Mouse (Mus musculus): ENCODE results near the gene Pacsin1.
"Not testable (repeated sequence)": the region's sequence is repeated elsewhere in the genome, so short reads cannot be mapped to it uniquely, and the experiment has no call there.

Gene Pacsin1

DNA sequence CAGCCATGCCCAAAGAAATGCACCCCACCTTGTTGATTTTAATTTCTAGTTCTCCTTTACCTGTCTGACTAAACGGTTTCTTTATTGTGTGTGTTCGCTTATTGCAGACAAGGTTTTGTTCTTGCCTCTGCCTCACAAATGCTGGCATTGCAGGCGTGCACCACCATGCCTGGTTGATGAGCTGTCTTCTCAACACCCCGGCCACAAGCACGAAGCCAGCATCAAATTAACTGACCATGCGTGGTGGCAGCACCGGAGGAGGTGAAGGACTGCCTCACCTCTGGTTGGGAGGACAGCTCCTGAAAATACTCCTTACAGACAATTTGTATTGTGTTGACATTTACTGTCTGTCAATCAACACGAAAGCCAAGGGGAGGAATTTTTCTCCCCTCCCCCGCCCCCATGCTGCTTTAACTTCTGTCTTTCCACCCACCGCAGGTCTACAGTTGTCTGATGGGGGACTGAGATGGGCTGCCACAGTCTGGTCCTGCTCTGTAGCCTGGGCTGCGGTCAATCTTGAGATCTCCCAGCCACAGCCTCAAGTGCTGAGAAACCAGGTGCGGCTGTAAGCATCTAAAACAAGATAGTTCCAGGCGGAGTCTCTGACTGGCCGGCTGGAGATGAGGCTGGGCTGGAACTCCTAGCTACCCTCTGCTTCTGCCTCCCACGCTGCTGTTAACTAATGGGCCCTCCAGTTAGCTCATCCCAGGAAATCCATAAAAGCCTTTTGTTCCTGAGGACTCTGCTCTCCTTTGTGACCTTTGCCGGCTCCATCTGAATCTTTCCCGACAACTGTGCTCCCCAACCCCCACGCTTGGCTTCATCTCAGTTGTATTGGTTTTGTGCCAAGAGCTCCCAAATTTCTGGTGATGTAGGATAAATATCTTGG is 18.9 kb upstream of the Pacsin1 start, which contains the start of gene Rps10:
TSS of gene Rps10 (minus strand) at position 538 of the 889 bp plus-strand sequence.
- no peak for DNase-seq (ENCODE audit: low spot score)

DNA sequence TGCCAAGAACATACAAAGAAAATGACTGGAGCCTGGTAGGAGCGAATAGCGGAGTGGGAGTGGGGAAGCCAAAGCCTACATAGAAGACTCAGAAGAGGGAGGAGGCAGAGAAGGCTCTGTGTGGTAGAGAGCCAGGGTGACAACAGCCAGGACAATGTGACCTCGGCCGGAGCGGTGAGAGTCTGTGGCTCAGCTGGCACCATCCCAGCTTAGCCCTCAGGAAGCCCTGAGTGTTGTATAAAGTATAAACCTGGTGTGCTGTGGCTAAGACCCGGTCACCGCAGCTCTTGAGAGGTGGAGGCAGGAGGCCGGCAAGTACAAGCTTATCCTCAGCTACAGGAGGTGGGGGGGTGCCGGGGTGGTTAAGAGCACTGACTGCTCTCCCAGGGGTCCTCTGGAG is 18.0 kb upstream of the Pacsin1 start:
- DNase-seq (ENCODE audit: low spot score), result no peak

DNA sequence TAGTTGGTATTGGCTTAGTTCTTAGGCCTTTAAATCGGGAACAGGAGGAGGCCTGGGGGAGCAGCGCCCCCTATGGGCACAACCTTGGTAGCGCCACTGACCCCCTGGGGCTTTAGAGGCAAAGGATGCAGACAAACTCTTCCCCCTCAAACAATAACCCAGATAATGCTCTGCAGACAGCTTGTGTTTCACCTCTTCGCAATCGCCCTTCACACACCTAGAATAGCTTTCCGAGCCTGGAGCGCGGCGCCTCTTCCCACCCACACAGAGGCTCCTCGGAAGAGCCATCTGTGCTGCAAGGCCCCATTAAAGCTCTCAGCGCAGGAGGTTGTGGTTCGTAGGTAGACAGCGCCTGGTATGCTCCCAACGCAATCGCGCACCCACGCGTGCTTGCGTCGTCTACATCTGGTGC is 16.4 kb upstream of the Pacsin1 start:
- no peak for DNase-seq (ENCODE audit: low spot score)

DNA sequence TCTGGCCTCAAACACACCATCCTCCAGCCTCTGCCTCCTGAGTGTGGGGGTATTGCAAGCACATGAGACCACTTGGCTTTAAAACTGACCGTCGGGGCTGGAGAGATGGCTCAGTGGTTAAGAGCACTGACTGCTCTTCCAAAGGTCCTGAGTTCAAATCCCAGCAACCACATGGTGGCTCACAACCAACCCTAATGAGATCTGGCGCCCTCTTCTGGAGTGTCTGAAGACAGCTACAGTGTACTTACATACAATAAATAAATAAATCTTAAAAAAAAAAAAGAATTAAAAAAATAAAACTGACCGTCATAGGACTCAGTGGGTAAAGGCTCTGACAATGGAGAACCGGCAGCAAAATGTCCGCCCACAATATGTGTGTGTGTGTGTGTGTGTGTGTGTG is 15.5 kb upstream of the Pacsin1 start:
- not testable (repeated sequence) for DNase-seq (ENCODE audit: low spot score)

DNA sequence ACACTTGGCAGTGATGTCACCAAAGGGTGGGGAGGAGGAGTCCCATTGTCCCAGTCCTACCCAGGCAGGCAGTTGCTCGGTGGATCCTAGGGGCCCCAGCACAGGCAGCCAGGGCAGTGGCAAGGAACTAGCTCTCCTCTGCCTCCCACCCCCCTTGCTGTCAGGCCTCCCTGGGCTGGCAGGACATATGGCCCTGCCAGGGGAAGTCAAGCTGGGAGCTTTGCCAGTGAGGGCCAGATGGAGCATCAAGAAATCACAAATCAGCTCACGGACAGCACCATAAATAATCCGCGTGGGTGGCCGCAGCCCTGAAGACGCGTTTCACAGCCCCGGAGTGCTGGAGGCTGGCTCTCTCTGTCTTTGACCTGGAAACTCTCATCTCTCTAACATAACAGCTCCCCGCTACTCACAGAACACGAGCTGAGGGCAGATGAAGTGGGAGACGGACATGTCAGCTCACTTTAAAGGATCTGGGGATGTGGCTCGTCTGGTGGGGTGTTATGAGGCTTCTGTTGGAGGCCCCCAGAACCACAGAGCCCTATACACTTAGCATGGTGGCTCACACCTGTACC is 12.7 kb upstream of the Pacsin1 start:
- DNase-seq (ENCODE audit: low spot score), result no peak

DNA sequence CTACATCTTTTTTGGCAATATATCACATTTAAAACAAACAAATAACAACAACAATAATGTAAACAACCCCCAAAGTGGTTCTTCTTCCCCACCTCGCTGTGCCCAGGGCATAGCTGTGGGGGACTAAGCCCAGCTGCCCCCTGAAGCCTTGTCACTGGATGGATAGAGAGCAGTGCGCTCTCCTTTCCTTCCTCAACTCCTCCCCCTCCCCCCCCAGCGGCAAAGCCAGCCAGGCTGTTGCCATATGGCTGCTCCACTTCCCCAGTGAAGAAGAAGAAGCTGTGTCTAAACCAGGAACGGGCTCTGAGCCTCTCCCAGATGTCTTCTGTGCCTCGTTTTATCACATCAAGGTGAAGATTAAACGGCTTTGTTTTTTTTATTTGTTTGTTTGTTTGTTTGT is 12.2 kb upstream of the Pacsin1 start:
- no peak for DNase-seq (ENCODE audit: low spot score)

DNA sequence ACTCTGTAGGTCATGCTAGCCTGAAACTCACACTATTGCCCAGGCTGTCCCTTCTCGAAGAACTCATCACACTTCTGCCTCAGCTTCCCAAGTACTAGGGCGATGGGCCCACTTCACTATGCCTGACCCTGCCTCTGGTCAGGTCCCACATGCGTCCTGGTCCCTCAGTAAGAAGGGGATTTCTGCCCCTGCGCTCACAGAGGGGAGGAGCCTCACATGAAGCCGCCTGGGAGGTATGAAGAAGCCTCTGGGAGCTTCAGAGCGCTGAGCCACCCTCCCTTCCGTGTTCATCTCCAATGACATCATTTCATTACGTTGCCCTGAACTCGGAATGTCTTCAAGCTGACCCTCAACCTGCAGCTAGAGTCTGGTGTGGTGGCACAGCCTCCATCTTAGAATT is 11.6 kb upstream of the Pacsin1 start:
- DNase-seq (ENCODE audit: low spot score), result no peak

DNA sequence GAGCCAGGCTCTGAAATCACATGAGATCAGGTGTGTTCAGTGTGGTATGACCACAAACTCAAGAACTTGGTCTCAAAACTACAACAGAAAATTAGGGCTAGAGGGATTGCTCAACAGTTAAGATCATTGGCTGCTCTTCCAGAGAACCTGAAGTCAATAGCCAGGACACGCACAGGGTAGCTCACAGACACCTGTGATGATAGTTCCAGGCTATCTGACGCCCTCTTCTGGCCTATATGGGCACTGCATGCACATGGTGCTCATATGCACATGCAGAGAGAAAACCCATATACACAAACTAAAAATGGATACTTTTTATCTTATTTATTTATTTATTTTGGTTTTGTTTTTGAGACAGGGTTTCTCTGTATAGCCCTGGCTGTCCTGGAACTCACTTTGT is 10.7 kb upstream of the Pacsin1 start:
- no peak for DNase-seq (ENCODE audit: low spot score)

DNA sequence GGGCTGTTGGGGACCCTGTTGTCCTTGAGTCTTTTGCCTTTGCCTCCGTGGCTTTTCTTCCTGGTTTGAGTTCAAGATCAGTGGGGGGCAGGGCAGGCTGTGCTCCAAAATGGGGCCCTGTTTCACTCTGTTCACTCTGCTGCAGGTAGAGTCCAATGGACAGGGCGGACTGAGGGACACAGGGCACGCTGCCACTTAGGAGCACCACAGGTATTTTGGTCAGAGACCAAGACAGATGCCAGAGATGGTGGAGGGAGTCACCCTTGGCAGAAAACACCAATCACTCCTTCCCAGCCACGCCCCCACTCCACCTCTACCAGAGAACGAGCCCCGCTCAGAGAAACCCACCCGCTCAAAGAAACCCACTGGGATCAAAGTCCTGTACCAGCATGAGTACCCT is 9.5 kb upstream of the Pacsin1 start:
- DNase-seq (ENCODE audit: low spot score), result no peak

DNA sequence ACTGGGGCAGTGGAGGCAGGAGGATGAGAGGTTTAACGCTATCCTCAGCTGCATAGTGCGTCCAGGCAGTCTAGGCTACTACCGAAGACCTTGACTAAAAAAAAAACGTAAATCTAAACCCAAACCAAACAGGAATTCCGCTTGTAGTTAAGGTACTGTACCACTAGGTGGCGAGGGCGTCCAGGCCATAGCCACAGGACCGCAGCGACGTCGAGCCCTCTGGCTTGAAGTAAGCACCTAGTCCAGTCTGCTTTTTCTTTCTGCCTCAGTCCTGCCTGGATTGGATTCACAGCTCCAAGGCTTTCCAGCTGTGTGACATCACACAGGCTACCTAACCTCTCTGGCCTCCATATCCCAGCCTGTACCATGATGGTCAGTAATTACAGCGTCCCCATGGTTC is 5.1 kb upstream of the Pacsin1 start:
- peak; percentile 68 for DNase-seq (ENCODE audit: low spot score)

DNA sequence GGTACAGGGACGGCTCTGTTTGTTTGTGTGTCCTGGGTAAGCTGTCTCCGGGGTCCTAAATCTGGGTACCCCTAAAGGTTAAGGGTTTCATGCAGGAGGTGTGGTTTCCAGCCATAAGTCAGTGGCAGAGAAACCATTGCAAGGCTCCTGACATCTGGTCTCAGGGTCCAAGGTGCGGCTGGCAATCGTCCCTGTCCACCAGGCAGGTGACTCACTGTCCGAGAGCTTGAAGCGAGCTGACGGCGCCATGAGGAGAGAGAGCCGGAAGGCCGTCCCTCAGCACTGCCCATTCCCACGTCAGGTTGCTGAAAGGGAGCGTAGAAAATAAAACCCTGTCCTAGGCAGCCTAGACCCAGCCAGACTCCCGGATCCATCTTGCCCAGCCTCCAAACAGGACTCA is 4.7 kb upstream of the Pacsin1 start:
- no peak for DNase-seq (ENCODE audit: low spot score)

DNA sequence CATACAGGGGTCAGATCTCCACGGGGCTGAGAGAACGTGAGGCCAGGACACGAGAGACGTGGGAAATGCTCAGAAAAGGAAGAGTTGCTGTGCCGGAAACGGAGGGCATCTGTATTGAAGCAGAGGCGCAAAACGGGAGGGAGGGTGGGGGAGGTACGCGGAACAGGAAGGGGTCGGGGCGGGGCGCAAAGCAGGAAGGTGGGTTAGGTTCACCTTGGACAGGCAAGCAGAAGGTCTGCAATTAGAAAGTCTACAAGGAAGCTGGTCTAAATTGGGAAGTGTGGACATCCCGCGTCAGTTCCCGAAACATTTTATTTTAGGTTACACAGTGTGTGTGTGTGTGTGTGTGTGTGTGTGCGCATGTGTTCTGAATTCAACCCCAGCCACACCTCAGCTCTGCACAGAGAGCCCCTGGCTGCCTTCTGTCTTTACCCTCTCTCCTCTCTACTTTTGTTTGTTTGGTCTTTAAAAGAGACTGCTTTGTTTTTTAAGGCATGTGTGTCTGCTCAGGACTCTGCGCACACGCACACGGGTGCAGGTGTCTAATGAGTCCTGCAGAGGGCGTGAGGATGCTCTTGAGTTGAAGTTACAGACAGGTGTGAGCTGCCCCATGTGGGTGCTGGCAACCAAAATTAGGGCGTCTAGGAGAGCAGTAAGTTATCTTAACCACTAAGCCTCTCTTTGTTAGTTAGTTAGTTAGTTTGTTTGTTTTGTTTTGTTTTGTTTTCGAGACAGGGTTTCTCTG is 3.1 kb upstream of the Pacsin1 start:
- no peak for DNase-seq (ENCODE audit: low spot score)

DNA sequence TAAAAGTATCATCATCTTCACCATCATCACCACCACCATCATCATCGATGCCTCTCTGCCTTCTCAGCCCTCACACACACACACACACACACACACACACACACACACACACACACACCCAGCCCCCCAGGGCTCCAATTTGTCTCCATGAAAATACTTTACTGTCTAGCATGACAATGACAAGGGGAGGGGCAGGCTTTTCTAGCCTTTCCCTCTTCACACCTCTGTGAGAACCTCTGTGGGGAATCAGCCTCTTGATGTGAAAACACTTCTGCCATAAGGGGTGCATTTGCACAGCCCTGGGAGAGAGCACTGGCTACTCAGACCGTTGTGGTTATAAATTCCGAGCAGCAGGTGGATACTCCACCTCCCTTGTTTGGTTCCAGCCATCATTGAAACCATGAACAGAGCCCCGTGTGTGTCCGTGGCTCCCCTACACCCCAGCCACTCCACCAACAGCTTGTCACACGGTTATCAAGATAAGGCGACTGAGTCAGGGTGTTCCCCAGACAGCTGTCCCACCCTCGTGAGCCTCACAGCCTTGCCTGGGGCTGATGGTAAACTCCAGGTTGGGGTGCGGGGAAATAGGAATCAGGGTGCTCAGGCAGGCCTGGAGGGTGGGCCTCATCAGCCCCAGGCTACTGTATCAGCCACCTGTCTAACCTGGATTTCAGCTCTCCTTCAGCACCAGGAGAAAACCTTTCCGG is 1.9 kb upstream of the Pacsin1 start:
- DNase-seq (ENCODE audit: low spot score), result no peak

DNA sequence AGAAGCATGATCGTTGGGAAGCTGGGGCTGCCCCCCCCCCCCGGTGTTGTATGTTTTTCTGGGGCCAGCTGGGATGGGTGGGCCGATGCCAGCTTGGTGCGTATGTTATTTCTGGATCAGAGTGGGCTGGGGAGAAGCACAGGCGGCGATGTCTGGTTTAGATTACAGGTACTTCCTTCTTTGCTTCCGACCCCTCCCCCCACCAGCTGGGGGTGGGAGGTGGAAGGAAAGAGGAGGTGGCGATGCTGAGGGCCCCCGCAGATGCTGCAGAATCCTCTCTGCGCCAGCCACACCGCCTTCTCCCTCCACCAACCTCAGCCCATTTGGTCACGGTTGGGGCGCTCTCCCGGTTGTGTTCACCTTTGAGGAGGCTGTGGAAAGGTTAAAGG is 696 bp downstream of the Pacsin1 start:
- DNase-seq (ENCODE audit: low spot score), result no peak

DNA sequence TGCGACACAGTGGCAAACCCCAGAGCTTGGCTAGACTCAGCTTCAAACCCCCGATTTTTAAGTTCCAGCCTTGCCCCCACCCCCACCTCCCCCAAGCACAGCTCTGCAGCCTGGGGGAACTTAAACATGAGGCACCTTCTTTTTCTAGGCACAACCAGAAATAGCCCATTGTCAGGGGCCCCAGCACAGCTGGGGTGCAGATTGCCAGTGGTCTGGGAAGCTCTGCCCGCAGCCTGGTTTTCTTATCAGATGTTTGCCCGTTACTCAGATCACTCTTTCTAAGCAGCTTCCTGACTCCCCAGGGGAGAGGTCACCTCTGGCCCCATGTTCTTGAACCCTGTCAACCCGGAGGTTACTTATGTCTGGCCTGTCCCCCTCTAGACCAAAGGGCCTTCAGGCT is 1.1 kb downstream of the Pacsin1 start:
- DNase-seq (ENCODE audit: low spot score), result no peak

DNA sequence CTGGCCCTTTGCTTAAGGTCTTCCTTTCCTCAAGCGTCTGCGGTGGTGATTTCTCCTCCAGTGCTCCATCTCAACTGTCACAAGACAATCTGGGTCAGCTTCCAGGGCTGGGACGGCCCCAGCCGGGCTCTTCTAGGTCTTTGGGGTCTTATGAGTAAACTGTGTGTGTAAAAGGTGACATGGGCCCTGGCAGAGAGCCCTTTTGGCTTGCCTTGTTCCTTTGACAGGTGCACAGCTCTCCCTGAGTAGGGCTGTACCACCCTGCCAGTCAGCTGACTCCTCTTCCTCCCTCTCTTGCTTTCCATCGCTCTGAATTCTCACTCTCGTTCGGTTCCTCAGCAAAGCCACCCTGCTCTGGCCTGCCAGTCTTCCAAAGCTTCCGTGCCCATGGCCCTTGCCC is 1.8 kb downstream of the Pacsin1 start:
- no peak for DNase-seq (ENCODE audit: low spot score)

DNA sequence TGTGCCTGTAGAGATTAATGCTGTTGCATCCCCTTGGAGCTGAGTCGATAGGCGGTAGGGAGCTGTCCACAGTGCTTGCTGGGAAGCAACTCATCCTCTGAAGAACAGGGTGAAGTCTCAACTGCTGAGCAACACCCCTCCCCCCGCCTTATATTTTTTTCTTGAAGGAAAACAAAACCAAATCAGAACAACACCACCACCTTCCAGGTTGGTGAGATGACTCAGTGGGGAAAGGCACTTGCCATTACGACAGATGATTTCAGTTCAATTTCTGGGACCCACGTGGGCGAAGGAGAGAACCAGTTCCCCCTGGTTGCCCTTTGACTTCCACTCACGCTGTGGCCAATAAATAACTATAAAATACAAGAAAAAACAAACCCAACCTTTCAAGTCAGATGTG is 3.5 kb downstream of the Pacsin1 start:
- no peak for DNase-seq (ENCODE audit: low spot score)

DNA sequence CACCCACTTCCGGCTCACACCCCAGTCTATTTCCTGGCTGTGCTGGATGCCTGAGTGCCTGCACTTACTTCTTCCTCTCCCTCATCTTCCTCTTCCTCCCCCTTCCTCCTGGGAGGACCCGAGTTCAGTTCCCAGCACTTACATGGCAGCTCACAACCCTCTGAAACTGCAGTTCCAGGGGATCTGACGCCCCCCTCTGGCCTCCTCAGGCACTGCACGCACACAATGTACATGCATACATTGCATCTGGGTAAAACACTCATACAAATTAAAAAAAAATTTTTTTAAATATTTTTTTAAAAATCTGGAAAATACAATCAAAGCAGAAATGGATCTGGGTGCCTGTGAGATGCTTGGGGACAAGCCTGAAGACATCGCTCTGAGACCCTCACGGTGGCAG is 16.4 kb downstream of the Pacsin1 start:
- no peak for DNase-seq (ENCODE audit: low spot score)

DNA sequence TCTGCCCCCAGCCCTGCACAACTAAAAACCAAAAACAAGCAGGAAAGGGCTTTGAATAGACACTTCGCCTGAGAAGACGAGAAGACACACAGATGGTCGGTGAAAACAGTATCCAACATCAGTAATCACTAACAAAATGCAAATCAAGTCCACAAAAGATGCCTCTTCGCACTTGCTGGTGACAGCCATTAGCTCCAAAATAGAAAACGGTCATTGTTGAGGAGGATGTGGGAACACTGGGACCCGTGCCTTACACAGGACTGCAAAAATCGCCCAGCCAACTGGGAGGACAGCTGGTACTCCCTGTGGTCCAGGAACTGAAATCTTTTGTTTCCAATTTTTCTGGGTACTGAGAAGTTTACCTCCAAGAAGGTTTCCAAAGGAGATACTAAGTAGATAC is 18.6 kb downstream of the Pacsin1 start:
- DNase-seq (ENCODE audit: low spot score), result no peak

DNA sequence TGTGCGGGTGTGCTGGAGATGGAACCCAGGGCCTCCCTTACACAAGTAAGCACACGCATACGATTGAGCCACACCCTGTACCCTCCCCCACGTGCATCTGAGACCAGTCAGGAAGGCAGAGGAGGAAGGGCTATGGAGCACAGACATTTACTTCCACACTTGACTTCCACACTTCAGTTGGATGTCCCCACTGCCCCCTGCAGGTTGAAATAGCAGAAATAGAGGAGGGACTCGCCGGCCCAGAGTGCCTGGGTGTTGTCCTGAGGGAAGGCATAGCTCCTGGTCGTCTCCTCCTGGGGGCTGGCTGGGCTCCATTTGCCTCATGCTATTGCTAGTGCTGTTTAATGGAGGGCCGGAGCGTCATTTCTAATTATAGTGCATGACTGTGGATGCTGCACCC is 20.1 kb downstream of the Pacsin1 start:
- DNase-seq (ENCODE audit: low spot score), result no peak

DNA sequence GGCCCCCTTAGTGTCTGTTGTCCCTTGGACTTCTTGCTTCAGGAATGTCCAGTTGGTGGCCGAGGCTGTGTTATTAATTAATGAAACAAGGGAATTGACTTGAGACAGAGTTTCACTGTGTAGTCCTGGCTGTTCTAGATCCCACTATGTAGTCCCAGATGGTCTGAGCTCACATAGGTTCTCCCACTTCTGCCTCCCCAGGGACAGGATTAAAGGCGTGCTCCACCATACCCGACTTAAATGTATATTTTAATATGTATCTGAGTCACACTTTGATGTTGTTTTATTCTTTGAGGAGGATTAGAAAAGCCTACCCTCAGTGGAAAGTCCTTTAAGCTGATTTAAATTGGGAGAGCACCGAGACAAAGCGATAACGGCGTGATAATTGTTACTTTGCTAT is 21.0 kb downstream of the Pacsin1 start:
- DNase-seq (ENCODE audit: low spot score), result no peak

DNA sequence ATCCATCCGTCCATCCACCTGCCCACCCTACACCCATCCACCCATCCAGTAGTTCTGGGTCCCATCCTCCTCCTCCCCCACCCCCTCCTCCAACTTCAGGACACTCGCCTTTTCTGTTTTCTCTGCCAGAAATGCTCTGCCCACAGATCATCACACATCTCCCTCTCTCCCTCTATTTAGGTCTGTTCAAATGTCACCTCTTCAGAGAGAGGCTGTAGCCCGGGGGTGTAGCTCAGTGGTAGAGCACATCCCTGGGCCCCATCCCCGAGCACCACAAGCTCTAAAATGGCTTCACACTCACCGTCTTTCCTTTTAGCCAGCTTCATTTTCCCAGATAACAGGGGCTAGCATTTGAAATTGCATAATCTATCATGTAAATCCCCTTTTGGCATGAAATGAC is 22.4 kb downstream of the Pacsin1 start:
- no peak for DNase-seq (ENCODE audit: low spot score)

Measured in urinary bladder, postnatal 14 days (tissue).